Mouse (Mus musculus): ENCODE measurements around the gene Nudt4.
A peak's percentile ranks its signal among the peaks of the same experiment; 100 is the strongest.

The Nudt4 gene

GRCm38 (mm10) chr10:95501463-95502081 lies 62.4 kb downstream of the Nudt4 start, which contains the start of gene Mrpl42:
TSS of gene Mrpl42 (minus strand) at chr10:95501940.
- DNase-seq (ENCODE audit: low read depth, low spot score): peak; percentile 92

DNA sequence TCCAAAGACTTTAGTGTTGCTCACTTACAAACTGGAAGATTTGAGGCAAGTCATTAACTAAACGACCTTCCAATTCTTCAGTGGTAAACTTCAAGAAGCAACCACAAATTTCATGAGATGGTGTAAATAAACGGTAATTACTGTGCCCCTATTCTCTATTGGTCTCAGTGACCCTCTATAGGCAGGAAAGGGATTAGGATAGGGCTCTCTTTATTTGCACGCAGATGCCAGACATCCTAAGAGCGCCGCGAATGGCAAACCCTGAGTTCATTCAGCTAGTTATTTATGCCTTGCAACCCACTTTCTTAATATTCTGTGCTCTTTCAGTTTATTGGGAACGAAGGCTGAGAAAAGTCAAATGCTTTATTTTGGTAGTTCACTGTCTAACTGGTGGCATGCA lies 62.9 kb downstream of the Nudt4 start:
- no peak for DNase-seq (ENCODE audit: low read depth, low spot score)
